Mouse (Mus musculus): ENCODE measurements around the gene Bnip3.
A peak's percentile ranks its signal among the peaks of the same experiment; 100 is the strongest.

Bnip3 gene

GRCm38 (mm10) chr7:138906441-138906840 lies 2.9 kb downstream of the Bnip3 start:
- DNase-seq (ENCODE audit: low read depth, low spot score) = no peak

- no peak for DNase-seq (ENCODE audit: low read depth, low spot score)
Measured at GRCm38 (mm10) chr7:138903886-138904435, 5.4 kb downstream of the Bnip3 start.

GRCm38 (mm10) chr7:138898743-138899142 lies 10.6 kb downstream of the Bnip3 start:
- peak; percentile 38 for DNase-seq (ENCODE audit: low read depth, low spot score)

- peak; percentile 25 for DNase-seq (ENCODE audit: low read depth, low spot score)
Measured at GRCm38 (mm10) chr7:138898122-138898521, 11.2 kb downstream of the Bnip3 start.

- DNase-seq (ENCODE audit: low read depth, low spot score) = no peak
Measured at GRCm38 (mm10) chr7:138885365-138886289, 23.7 kb downstream of the Bnip3 start.

GRCm38 (mm10) chr7:138883724-138884123 lies 25.6 kb downstream of the Bnip3 start:
- no peak for DNase-seq (ENCODE audit: low read depth, low spot score)

- DNase-seq (ENCODE audit: low read depth, low spot score) = no peak
Measured at GRCm38 (mm10) chr7:138875031-138875430, 34.3 kb downstream of the Bnip3 start.

GRCm38 (mm10) chr7:138872956-138873355 lies 36.4 kb downstream of the Bnip3 start:
- no peak for DNase-seq (ENCODE audit: low read depth, low spot score)

- DNase-seq (ENCODE audit: low read depth, low spot score) = no peak
Measured at GRCm38 (mm10) chr7:138868316-138868715, 41.0 kb downstream of the Bnip3 start.

GRCm38 (mm10) chr7:138867286-138867685 lies 42.0 kb downstream of the Bnip3 start:
- no peak for DNase-seq (ENCODE audit: low read depth, low spot score)

GRCm38 (mm10) chr7:138864776-138865175 lies 44.5 kb downstream of the Bnip3 start:
- no peak for DNase-seq (ENCODE audit: low read depth, low spot score)

- DNase-seq (ENCODE audit: low read depth, low spot score) = no peak
Measured at GRCm38 (mm10) chr7:138863950-138864572, 45.3 kb downstream of the Bnip3 start.

- peak; percentile 76 for DNase-seq (ENCODE audit: low read depth, low spot score)
Measured at GRCm38 (mm10) chr7:138856670-138857069, 52.6 kb downstream of the Bnip3 start.

GRCm38 (mm10) chr7:138854201-138854600 lies 55.1 kb downstream of the Bnip3 start:
- peak; percentile 51 for DNase-seq (ENCODE audit: low read depth, low spot score)

- no peak for DNase-seq (ENCODE audit: low read depth, low spot score)
Measured at GRCm38 (mm10) chr7:138853417-138854031, 55.8 kb downstream of the Bnip3 start.

GRCm38 (mm10) chr7:138850083-138850482 lies 59.2 kb downstream of the Bnip3 start:
- peak; percentile 92 for DNase-seq (ENCODE audit: low read depth, low spot score)

- no peak for DNase-seq (ENCODE audit: low read depth, low spot score)
Measured at GRCm38 (mm10) chr7:138848028-138848920, 61.0 kb downstream of the Bnip3 start.

- no peak for DNase-seq (ENCODE audit: low read depth, low spot score)
Measured at GRCm38 (mm10) chr7:138847316-138848027, 61.8 kb downstream of the Bnip3 start.

GRCm38 (mm10) chr7:138846502-138846991 lies 62.8 kb downstream of the Bnip3 start:
- DNase-seq (ENCODE audit: low read depth, low spot score) = no peak
